Mouse (Mus musculus) spleen, adult 2 months (tissue): ENCODE data around the gene Evc.

ENCODE experiments used
- CTCF ChIP-seq: fragments of 200-500 bp; IDR thresholded peaks from 2 replicates; pipeline ENCODE4 v1.5.1; 2011; ENCODE audit warnings: mild to moderate bottlenecking, inconsistent platforms; ENCODE audit not compliant: insufficient read depth, insufficient read length, insufficient replicate concordance; ENCODE audit errors: extremely low read depth
- POLR2A ChIP-seq: fragments of 200-500 bp; IDR thresholded peaks from 2 replicates; pipeline ENCODE4 v1.6.1; 2011; ENCODE audit warnings: low read depth, low read length, inconsistent platforms

GRCm38 (mm10) chr5:37383570-37383969 lies 46.9 kb upstream of the Evc start:
- TF ChIP-seq CTCF (no peak), POLR2A (no peak)
